Mouse (Mus musculus) retina, adult 2 months (tissue): ENCODE measurements around the gene Ahcy.
"Not testable (repeated sequence)": the region's sequence is repeated elsewhere in the genome, so short reads cannot be mapped to it uniquely, and the experiment has no call there.

Source experiments
- DNase-seq: peaks from one replicate; pipeline ENCODE4 v3.0.0-alpha.2; 2012; ENCODE audit warnings: low read depth, low spot score

Gene Ahcy

GRCm38 (mm10) chr2:155074766-155075330 is 551 bp upstream of the Ahcy start:
- no peak for DNase-seq

GRCm38 (mm10) chr2:155073347-155073746 is 950 bp downstream of the Ahcy start:
- no peak for DNase-seq

- no peak for DNase-seq
Measured at GRCm38 (mm10) chr2:155072353-155073145, 1.7 kb downstream of the Ahcy start.

GRCm38 (mm10) chr2:155071027-155071426 is 3.3 kb downstream of the Ahcy start:
- no peak for DNase-seq

GRCm38 (mm10) chr2:155057361-155057760 is 16.9 kb downstream of the Ahcy start:
- no peak for DNase-seq

- DNase-seq, result no peak
Measured at GRCm38 (mm10) chr2:155056076-155056578, 18.2 kb downstream of the Ahcy start.

GRCm38 (mm10) chr2:155054672-155055071 is 19.6 kb downstream of the Ahcy start:
- DNase-seq, result no peak

- DNase-seq, result not testable (repeated sequence)
Measured at GRCm38 (mm10) chr2:155053512-155053911, 20.8 kb downstream of the Ahcy start.

GRCm38 (mm10) chr2:155052681-155053080 is 21.6 kb downstream of the Ahcy start:
- no peak for DNase-seq

- DNase-seq, result no peak
Measured at GRCm38 (mm10) chr2:155051622-155052351, 22.5 kb downstream of the Ahcy start.

- DNase-seq, result peak; percentile 93
Measured at GRCm38 (mm10) chr2:155050504-155051236, 23.6 kb downstream of the Ahcy start.

GRCm38 (mm10) chr2:155050108-155050503 is 24.2 kb downstream of the Ahcy start:
- DNase-seq, result no peak

- DNase-seq, result no peak
Measured at GRCm38 (mm10) chr2:155047452-155048178, 26.7 kb downstream of the Ahcy start.

GRCm38 (mm10) chr2:155046803-155047202 is 27.5 kb downstream of the Ahcy start:
- no peak for DNase-seq

- DNase-seq, result no peak
Measured at GRCm38 (mm10) chr2:155045075-155045474, 29.2 kb downstream of the Ahcy start.

- no peak for DNase-seq
Measured at GRCm38 (mm10) chr2:155044542-155044941, 29.8 kb downstream of the Ahcy start.

GRCm38 (mm10) chr2:155039956-155040355 is 34.3 kb downstream of the Ahcy start:
- no peak for DNase-seq

- no peak for DNase-seq
Measured at GRCm38 (mm10) chr2:155032938-155033710, 41.2 kb downstream of the Ahcy start.

GRCm38 (mm10) chr2:155030831-155031230 is 43.5 kb downstream of the Ahcy start:
- no peak for DNase-seq

GRCm38 (mm10) chr2:155020247-155020826 is 54.0 kb downstream of the Ahcy start:
- DNase-seq, result not testable (repeated sequence)
